Mouse (Mus musculus) forebrain, embryonic 14.5 days (tissue): ENCODE measurements at regions not wholly inside any gene's neighbourhood (a gene's known extent, or its start where the extent isn't known, plus 50 kb on each side); places are given as distances from the start of the nearest gene placed in this dataset.

Source experiments
- ATAC-seq: fragments of 200-750 bp; cut with Nextera tagmentation; 2 replicates; pipeline ENCODE4 v1.8.0; 2017; ENCODE audit warnings: mild to moderate bottlenecking, moderate library complexity
- DNase-seq: peaks from one replicate; pipeline ENCODE4 v3.0.0-alpha.2; 2015; ENCODE audit warnings: low spot score
- H3K27ac ChIP-seq: fragments of 300-500 bp; sonication (generic); 2 replicates; pipeline ENCODE4 v1.5.1; 2014; ENCODE audit warnings: low read depth, mild to moderate bottlenecking, control low read depth, low read length, moderate library complexity
- H3K27me3 ChIP-seq: fragments of 300-500 bp; sonication (generic); replicated peaks from 2 replicates; pipeline ENCODE4 v1.6.1; 2014; ENCODE audit warnings: low read length, control low read depth, mixed read lengths; ENCODE audit not compliant: control insufficient read depth, insufficient read depth
- H3K36me3 ChIP-seq: fragments of 300-500 bp; sonication (generic); 2 replicates; pipeline ENCODE4 v1.6.1; 2014; ENCODE audit warnings: low read length, control low read depth; ENCODE audit not compliant: control insufficient read depth, insufficient read depth
- H3K4me1 ChIP-seq: fragments of 300-500 bp; sonication (generic); 2 replicates; pipeline ENCODE4 v1.6.1; 2014; ENCODE audit warnings: antibody characterized with exemption, low read length, control low read depth; ENCODE audit not compliant: control insufficient read depth, insufficient read depth
- H3K4me2 ChIP-seq: fragments of 300-500 bp; sonication (generic); 2 replicates; pipeline ENCODE4 v1.6.1; 2014; ENCODE audit warnings: mild to moderate bottlenecking, control low read depth, low read length
- H3K4me3 ChIP-seq: fragments of 300-500 bp; sonication (generic); 2 replicates; pipeline ENCODE4 v1.5.1; 2014; ENCODE audit warnings: low read depth, low read length, control low read depth
- H3K9ac ChIP-seq: fragments of 300-500 bp; sonication (generic); 2 replicates; pipeline ENCODE4 v1.6.1; 2014; ENCODE audit warnings: mild to moderate bottlenecking, low read length, control low read depth, moderate library complexity
- H3K9me3 ChIP-seq: fragments of 300-500 bp; sonication (generic); replicated peaks from 2 replicates; pipeline ENCODE4 v1.6.1; 2016; ENCODE audit warnings: low read length, control low read depth, mixed read lengths; ENCODE audit not compliant: control insufficient read depth
- WGBS: fragments of 180-500 bp; shearing (Covaris S2); extraction: QIAGEN DNeasy Blood & Tissue Kit; methylation state at CpG from one replicate; pipeline ENCODE4 v1.1.7; 2014; 5-methylcytosine and 5-hydroxymethylcytosine counted together

GRCm38 (mm10) chr1:137262121-137262525 is 301.9 kb upstream of the Nr5a2 start:
- no peaks in the 10 kb centered on the region for H3K9me3 ChIP-seq
- peak overlapping the region; percentile 33; the same call in 1 of the 2 replicates for H3K9ac ChIP-seq
- peaks cover 12% of the 10 kb centered on the region for H3K4me1 ChIP-seq
- H3K27me3 ChIP-seq = no peaks in the 10 kb centered on the region
- peak; percentile 75 for DNase-seq
- H3K36me3 ChIP-seq = no peaks in the 10 kb centered on the region
- 4% methylated on average over 5 of the region's 5 CpGs for WGBS
- H3K4me3 ChIP-seq = no peak overlapping the region
- peak overlapping the region; percentile 79 for H3K27ac ChIP-seq
- peak; percentile 79 for ATAC-seq
- H3K4me2 ChIP-seq = peak overlapping the region; percentile 29

GRCm38 (mm10) chr1:137256294-137256693 is 296.0 kb upstream of the Nr5a2 start:
- H3K4me2 ChIP-seq = no peak overlapping the region
- H3K4me1 ChIP-seq = no peaks in the 10 kb centered on the region; the same call in 1 of the 2 replicates
- H3K4me3 ChIP-seq = no peak overlapping the region
- no peaks in the 10 kb centered on the region for H3K27me3 ChIP-seq
- DNase-seq = no peak
- H3K27ac ChIP-seq = no peak overlapping the region
- no peak for ATAC-seq
- H3K9me3 ChIP-seq = peaks cover 4% of the 10 kb centered on the region; the same call in 1 of the 2 replicates
- no peak overlapping the region for H3K9ac ChIP-seq
- WGBS = 88% methylated on average over 3 of the region's 3 CpGs
- no peaks in the 10 kb centered on the region for H3K36me3 ChIP-seq

GRCm38 (mm10) chr1:137255041-137255440 is 294.8 kb upstream of the Nr5a2 start:
- Histone ChIP-seq H3K27ac (0 out of 2 replicates have a peak overlapping the region, but pooled peaks have one; percentile 1), H3K4me2 (no peak overlapping the region), H3K4me3 (no peak overlapping the region), H3K9me3 (peaks cover 4% of the 10 kb centered on the region; the same call in 1 of the 2 replicates), H3K36me3 (no peaks in the 10 kb centered on the region), H3K27me3 (no peaks in the 10 kb centered on the region), H3K4me1 (no peaks in the 10 kb centered on the region; the same call in 1 of the 2 replicates), H3K9ac (no peak overlapping the region)
- DNase-seq (peak; percentile 69), ATAC-seq (peak; percentile 88)

- Histone ChIP-seq H3K27ac (0 out of 2 replicates have a peak overlapping the region, but pooled peaks have one; percentile 1), H3K4me2 (no peak overlapping the region), H3K27me3 (no peaks in the 10 kb centered on the region), H3K4me3 (no peak overlapping the region), H3K9me3 (peaks cover 4% of the 10 kb centered on the region; the same call in 1 of the 2 replicates), H3K4me1 (no peaks in the 10 kb centered on the region; the same call in 1 of the 2 replicates), H3K9ac (no peak overlapping the region), H3K36me3 (no peaks in the 10 kb centered on the region)
- ATAC-seq = peak; percentile 16; the same call in 1 of the 2 replicates
- DNase-seq = no peak
- 90% methylated on average over 1 of the region's 1 CpGs for WGBS
These were observed 294.4 kb upstream of the Nr5a2 start for GRCm38 (mm10) chr1:137254634-137255033.

GRCm38 (mm10) chr1:137227098-137227485 is 266.8 kb upstream of the Nr5a2 start:
- ATAC-seq (no peak), DNase-seq (no peak)
- Histone ChIP-seq H3K9ac (no peak overlapping the region), H3K27me3 (no peaks in the 10 kb centered on the region), H3K4me2 (no peak overlapping the region), H3K27ac (no peak overlapping the region), H3K36me3 (no peaks in the 10 kb centered on the region), H3K9me3 (no peaks in the 10 kb centered on the region), H3K4me1 (0 out of 2 replicates have a peak, but pooled peaks cover 4% of the 10 kb centered on the region), H3K4me3 (no peak overlapping the region)
- 88% methylated on average over 4 of the region's 4 CpGs for WGBS

GRCm38 (mm10) chr1:137226479-137227097 is 266.3 kb upstream of the Nr5a2 start:
- 83% methylated on average over 6 of the region's 6 CpGs for WGBS
- Histone ChIP-seq H3K27me3 (no peaks in the 10 kb centered on the region), H3K4me1 (peaks cover 6% of the 10 kb centered on the region; the same call in 1 of the 2 replicates), H3K4me3 (no peak overlapping the region), H3K9ac (no peak overlapping the region), H3K27ac (no peak overlapping the region), H3K4me2 (no peak overlapping the region), H3K9me3 (no peaks in the 10 kb centered on the region), H3K36me3 (no peaks in the 10 kb centered on the region)
- ATAC-seq (no peak), DNase-seq (no peak)

GRCm38 (mm10) chr1:137225418-137225817 is 265.2 kb upstream of the Nr5a2 start:
- Histone ChIP-seq H3K36me3 (no peaks in the 10 kb centered on the region), H3K9ac (no peak overlapping the region), H3K27me3 (no peaks in the 10 kb centered on the region), H3K9me3 (no peaks in the 10 kb centered on the region), H3K4me3 (no peak overlapping the region), H3K4me1 (peaks cover 8% of the 10 kb centered on the region; the same call in 1 of the 2 replicates), H3K27ac (no peak overlapping the region), H3K4me2 (no peak overlapping the region)
- DNase-seq (peak; percentile 89), ATAC-seq (peak; percentile 77)
- 27% methylated on average over 3 of the region's 3 CpGs for WGBS

- Histone ChIP-seq H3K36me3 (no peaks in the 10 kb centered on the region), H3K27ac (no peak overlapping the region), H3K9ac (no peak overlapping the region), H3K9me3 (no peaks in the 10 kb centered on the region), H3K4me3 (no peak overlapping the region), H3K4me1 (peaks cover 11% of the 10 kb centered on the region), H3K27me3 (no peaks in the 10 kb centered on the region), H3K4me2 (no peak overlapping the region)
- DNase-seq (no peak), ATAC-seq (no peak)
- 54% methylated on average over 10 of the region's 10 CpGs for WGBS
These were observed 262.8 kb upstream of the Nr5a2 start for GRCm38 (mm10) chr1:137223052-137223451.
